Mouse (Mus musculus) intestine, embryonic 16.5 days (tissue): Measurements from ENCODE around the gene Col6a6. TPM values are rescaled to one million over a fixed set of nuclear protein-coding genes. Genes with fewer than 3 reads are reported as not detected.

Experiments
- ATAC-seq: fragments of 200-750 bp; cut with Nextera tagmentation; 2 replicates; pipeline ENCODE4 v1.8.0; 2017; ENCODE audit warnings: moderate TSS enrichment, moderate library complexity
- H3K27ac ChIP-seq: fragments of 300-500 bp; sonication (generic); 2 replicates; pipeline ENCODE4 v1.5.1; 2014; ENCODE audit warnings: mild to moderate bottlenecking, low read length
- H3K27me3 ChIP-seq: fragments of 300-500 bp; sonication (generic); replicated peaks from 2 replicates; pipeline ENCODE4 v1.6.1; 2014; ENCODE audit warnings: low read length, control low read depth, mixed read lengths; ENCODE audit not compliant: control insufficient read depth, insufficient read depth
- H3K36me3 ChIP-seq: fragments of 300-500 bp; sonication (generic); 2 replicates; pipeline ENCODE4 v1.6.1; 2014; ENCODE audit warnings: low read length, control low read depth; ENCODE audit not compliant: control insufficient read depth, insufficient read depth
- H3K4me1 ChIP-seq: fragments of 300-500 bp; sonication (generic); 2 replicates; pipeline ENCODE4 v1.6.1; 2014; ENCODE audit warnings: low read length, control low read depth, mixed read lengths; ENCODE audit not compliant: control insufficient read depth, insufficient read depth
- H3K4me2 ChIP-seq: fragments of 300-500 bp; sonication (generic); 2 replicates; pipeline ENCODE4 v1.6.1; 2014; ENCODE audit warnings: low read depth, low read length, control low read depth
- H3K4me3 ChIP-seq: fragments of 300-500 bp; sonication (generic); 2 replicates; pipeline ENCODE4 v1.5.1; 2014; ENCODE audit warnings: mild to moderate bottlenecking, low read length
- H3K9ac ChIP-seq: fragments of 300-500 bp; sonication (generic); 2 replicates; pipeline ENCODE4 v1.6.1; 2014; ENCODE audit warnings: low read depth, low read length
- H3K9me3 ChIP-seq: fragments of 300-500 bp; sonication (generic); 2 replicates; pipeline ENCODE4 v1.6.1; 2016; ENCODE audit warnings: low read length, control low read depth; ENCODE audit not compliant: control insufficient read depth
- WGBS: fragments of 180-500 bp; shearing (Covaris S2); extraction: QIAGEN DNeasy Blood & Tissue Kit; methylation state at CpG from one replicate; pipeline ENCODE4 v1.1.7; 2014; 5-methylcytosine and 5-hydroxymethylcytosine counted together
- polyA plus RNA-seq: library from polyadenylated mRNA; unstranded; fragments of >200 nt; fragmentation: Nextera tagmentation; extraction: Ambion mirVana; gene quantifications from 2 replicates; pipeline ENCODE4 v1.2.1, GENCODE M21; 2015

Gene Col6a6
- polyA plus RNA-seq, 1 experiment from 2014 or later: 0.95 TPM

DNA sequence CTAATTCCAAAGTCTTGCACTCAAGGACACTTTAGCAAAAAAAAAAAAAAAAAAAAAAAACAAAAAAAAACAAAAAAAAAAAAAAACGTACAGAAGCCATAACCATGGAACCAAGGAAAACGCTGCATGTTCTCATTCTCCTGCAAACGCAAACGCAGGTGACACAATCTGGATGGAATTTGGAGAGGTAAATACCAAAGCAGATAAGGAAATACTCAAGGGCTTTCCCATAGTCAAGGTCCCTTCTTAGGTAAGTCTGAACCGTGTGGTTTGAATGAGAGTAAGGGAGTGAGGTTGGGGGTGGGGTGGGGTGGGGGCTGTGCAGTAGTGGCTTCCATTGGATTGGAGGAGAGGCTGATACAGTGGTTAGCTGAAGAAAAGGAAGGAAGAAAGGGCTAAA, 63.8 kb downstream of the Col6a6 start:
- ATAC-seq: no peak
- H3K27me3 ChIP-seq: no peaks in the 10 kb centered on the region
- H3K4me2 ChIP-seq: no peak overlapping the region
- no peaks in the 10 kb centered on the region for H3K9me3 ChIP-seq
- H3K36me3 ChIP-seq: no peaks in the 10 kb centered on the region
- H3K27ac ChIP-seq: no peak overlapping the region
- no peak overlapping the region for H3K9ac ChIP-seq
- no peak overlapping the region for H3K4me3 ChIP-seq
- 56% methylated on average over 5 of the region's 5 CpGs for WGBS
- no peaks in the 10 kb centered on the region for H3K4me1 ChIP-seq

DNA sequence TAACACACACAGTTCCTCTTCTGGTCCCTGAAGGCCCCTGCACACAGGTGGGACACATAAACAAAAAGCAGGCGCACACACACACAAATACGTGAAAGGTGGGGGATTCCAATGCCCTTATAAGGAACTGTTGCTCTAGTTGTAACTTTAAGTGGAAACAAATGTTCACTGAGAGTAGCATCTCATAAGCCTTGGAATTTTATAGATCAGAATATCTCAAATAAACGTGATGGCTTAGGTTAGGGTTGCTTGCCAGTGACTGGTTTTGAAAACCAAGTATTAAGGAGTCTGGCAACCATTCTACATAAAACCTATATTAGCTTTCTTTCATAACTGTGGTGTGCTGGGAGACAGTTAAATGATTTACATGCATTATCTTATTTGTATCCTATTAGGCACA, 64.3 kb downstream of the Col6a6 start:
- Histone ChIP-seq H3K4me3 (no peak overlapping the region), H3K4me1 (no peaks in the 10 kb centered on the region), H3K9me3 (no peaks in the 10 kb centered on the region), H3K4me2 (no peak overlapping the region), H3K27me3 (no peaks in the 10 kb centered on the region), H3K27ac (no peak overlapping the region), H3K36me3 (no peaks in the 10 kb centered on the region), H3K9ac (no peak overlapping the region)
- WGBS: 70% methylated on average over 3 of the region's 3 CpGs
- no peak for ATAC-seq

DNA sequence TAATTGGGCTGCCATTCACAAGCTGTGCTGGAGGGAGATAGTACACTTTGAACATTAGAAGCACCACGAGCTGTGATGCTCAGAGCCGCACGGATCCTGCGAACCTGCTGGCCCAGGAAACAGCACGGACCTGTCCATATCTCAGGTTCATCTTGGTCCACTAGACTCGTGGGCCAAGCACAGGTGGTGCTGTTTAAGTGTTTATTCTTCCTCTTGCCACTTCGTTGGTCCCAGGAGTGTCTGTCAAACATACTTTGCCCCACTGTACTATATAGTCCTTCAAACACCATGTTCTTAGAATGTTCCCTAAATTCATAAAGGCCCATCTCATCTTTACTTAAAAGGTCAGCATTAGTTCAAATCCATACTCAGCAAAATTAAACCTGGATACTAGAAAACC, 65.7 kb downstream of the Col6a6 start:
- ATAC-seq: no peak
- H3K27ac ChIP-seq: no peak overlapping the region
- no peak overlapping the region for H3K4me3 ChIP-seq
- WGBS: 89% methylated on average over 7 of the region's 7 CpGs
- H3K4me1 ChIP-seq: no peaks in the 10 kb centered on the region
- no peaks in the 10 kb centered on the region for H3K36me3 ChIP-seq
- no peak overlapping the region for H3K9ac ChIP-seq
- no peaks in the 10 kb centered on the region for H3K27me3 ChIP-seq
- no peaks in the 10 kb centered on the region for H3K9me3 ChIP-seq
- no peak overlapping the region for H3K4me2 ChIP-seq

DNA sequence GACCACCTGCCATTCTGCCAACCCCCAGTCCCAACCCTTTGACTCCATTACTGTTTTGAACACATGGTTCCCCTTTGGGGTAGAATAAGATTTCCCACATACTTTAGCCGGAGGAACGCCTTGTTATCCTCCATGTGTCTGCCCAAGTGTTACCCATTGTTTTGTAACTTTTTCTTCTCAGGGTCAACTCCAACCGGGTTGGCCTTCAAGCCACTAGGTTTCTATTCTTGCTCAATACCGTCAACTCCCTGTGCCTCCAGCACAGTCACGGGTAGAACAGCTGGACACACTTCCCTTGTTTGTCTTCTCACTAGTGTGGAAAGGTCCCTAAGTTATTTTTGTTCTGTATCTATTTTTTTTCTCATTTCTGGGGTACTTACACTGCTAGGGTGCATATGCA, 69.1 kb downstream of the Col6a6 start:
- Histone ChIP-seq H3K27me3 (no peaks in the 10 kb centered on the region), H3K4me2 (no peak overlapping the region), H3K36me3 (no peaks in the 10 kb centered on the region), H3K4me3 (no peak overlapping the region), H3K27ac (no peak overlapping the region), H3K4me1 (no peaks in the 10 kb centered on the region), H3K9me3 (no peaks in the 10 kb centered on the region), H3K9ac (no peak overlapping the region)
- no peak for ATAC-seq
- 80% methylated on average over 5 of the region's 5 CpGs for WGBS

DNA sequence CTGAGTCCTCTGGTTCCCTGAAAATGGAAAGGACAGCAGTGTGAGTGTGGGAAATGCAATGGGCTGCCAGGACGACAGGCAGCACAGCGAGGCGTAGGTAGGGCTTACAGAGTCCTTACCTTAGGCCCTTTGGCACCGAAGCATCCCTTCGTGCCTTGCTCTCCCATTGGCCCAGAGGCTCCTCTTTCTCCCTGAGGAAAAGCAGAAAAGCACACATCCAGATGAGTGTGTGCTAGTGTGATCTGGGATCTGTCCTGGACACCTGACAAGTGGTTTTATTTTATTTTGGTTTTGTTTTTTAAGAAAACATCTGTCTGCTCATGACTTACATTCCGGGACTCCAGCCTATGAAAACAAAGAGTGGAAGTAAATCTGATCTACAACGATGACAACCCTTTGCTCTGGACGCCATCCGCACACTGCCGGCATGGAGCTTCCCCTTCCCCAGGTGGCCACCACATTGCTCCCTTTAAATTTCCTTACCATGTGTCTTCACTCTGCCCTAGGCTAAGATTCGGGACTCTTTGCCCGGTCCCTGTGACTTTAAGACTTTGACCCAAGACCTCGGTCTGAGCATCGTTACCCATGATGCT, 69.7 kb downstream of the Col6a6 start:
- no peak overlapping the region for H3K4me3 ChIP-seq
- no peak overlapping the region for H3K27ac ChIP-seq
- ATAC-seq: no peak
- no peaks in the 10 kb centered on the region for H3K27me3 ChIP-seq
- H3K4me2 ChIP-seq: no peak overlapping the region
- no peak overlapping the region for H3K9ac ChIP-seq
- no peaks in the 10 kb centered on the region for H3K4me1 ChIP-seq
- WGBS: 80% methylated on average over 14 of the region's 14 CpGs
- H3K36me3 ChIP-seq: no peaks in the 10 kb centered on the region
- no peaks in the 10 kb centered on the region for H3K9me3 ChIP-seq

DNA sequence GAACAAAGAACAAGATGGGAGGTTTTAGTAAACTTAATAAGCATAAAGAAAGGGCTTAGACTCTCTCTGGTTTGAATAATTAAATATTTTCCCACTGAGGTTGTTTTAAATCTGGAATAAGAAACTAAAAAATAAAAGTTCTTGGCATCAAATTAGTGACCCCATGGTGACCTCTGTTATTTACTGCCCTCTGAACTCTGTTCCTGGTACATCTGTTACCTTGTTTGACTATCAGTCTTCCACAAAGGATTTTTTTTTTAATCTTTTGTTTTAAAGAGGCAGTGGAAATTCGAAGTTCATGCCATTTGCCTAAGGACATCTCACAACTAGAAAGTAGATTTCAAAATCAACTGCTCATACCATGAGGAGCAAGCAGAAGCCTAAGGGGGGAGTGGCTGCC, 73.7 kb downstream of the Col6a6 start:
- no peaks in the 10 kb centered on the region for H3K27me3 ChIP-seq
- no peak overlapping the region for H3K27ac ChIP-seq
- no peaks in the 10 kb centered on the region for H3K4me1 ChIP-seq
- H3K4me3 ChIP-seq: no peak overlapping the region
- no peaks in the 10 kb centered on the region for H3K9me3 ChIP-seq
- H3K9ac ChIP-seq: no peak overlapping the region
- H3K4me2 ChIP-seq: no peak overlapping the region
- no peak for ATAC-seq
- 45% methylated on average over 1 of the region's 1 CpGs for WGBS
- no peaks in the 10 kb centered on the region for H3K36me3 ChIP-seq

DNA sequence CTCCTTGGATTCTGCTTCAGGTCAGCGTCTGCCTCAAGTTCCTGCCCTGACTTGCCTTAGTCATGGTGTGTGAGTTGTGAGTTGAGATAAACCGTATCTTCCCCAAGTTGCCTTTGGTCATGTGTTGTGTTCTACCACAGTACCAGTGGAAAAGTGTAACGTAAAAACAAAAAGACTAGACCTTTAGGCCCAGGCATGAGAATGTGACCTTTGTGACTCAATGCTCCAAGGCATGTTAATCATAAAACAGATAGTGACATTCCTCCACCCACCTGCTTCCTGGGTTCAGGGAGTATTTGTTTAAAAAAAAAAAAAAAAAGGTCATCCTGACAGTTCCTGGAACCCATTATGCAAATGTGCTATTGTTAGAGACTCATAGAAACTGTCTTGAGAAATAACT, 82.1 kb downstream of the Col6a6 start:
- no peak for ATAC-seq
- H3K9ac ChIP-seq: no peak overlapping the region

DNA sequence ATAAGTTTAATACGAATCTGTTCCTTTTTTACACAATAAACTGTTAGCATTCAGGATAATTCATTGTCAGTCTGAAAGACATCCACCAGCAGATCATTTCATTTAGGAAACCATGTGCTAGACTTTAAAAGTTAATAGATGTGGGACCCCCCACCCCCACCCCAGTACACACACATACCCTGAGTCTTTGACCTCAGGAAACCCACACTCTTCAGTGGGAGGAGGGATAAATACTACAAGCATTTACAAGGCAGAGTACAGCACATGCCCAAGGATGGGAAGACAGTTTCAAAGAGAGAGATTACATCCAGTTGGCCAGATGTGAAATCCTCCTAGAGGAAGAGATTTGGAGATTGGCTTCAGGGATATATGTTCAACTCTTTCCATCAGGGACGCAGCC, 87.5 kb downstream of the Col6a6 start:
- no peaks in the 10 kb centered on the region for H3K9me3 ChIP-seq
- 75% methylated on average over 2 of the region's 2 CpGs for WGBS

More for the DNA sequence above, 82.1 kb downstream of the Col6a6 start:
- H3K36me3 ChIP-seq: no peaks in the 10 kb centered on the region
- H3K27ac ChIP-seq: no peak overlapping the region
- no peaks in the 10 kb centered on the region for H3K27me3 ChIP-seq
- H3K4me1 ChIP-seq: no peaks in the 10 kb centered on the region
- H3K4me2 ChIP-seq: no peak overlapping the region
- H3K4me3 ChIP-seq: no peak overlapping the region
- WGBS: 80% methylated on average over 3 of the region's 3 CpGs
- H3K9me3 ChIP-seq: peaks cover 3% of the 10 kb centered on the region

DNA sequence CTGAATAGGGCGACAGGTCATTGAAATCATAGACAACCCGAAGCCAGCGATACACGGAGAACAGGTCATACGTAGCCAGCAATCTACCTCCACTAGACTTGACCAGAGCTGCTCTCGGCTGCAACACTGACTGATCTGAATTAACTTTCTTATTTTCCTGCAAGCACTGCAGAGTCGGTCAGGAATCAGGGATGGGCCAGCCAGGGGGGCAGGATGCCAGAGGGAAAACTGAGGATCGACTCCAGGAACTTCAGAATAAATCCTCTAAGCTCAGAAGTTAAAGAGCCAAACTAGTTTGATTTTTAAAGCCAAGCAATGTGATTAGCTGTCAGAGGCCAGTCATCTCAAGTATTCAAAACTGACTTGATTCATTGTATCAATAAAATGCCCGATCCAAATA, 88.5 kb downstream of the Col6a6 start:
- no peaks in the 10 kb centered on the region for H3K36me3 ChIP-seq
- no peaks in the 10 kb centered on the region for H3K9me3 ChIP-seq
- no peak overlapping the region for H3K9ac ChIP-seq
- H3K27me3 ChIP-seq: no peaks in the 10 kb centered on the region
- H3K4me2 ChIP-seq: no peak overlapping the region
- ATAC-seq: no peak
- no peak overlapping the region for H3K27ac ChIP-seq
- H3K4me1 ChIP-seq: no peaks in the 10 kb centered on the region
- 89% methylated on average over 9 of the region's 9 CpGs for WGBS
- no peak overlapping the region for H3K4me3 ChIP-seq

More for the DNA sequence above, 87.5 kb downstream of the Col6a6 start:
- no peaks in the 10 kb centered on the region for H3K4me1 ChIP-seq
- H3K27ac ChIP-seq: no peak overlapping the region
- ATAC-seq: no peak
- no peaks in the 10 kb centered on the region for H3K27me3 ChIP-seq
- H3K4me3 ChIP-seq: no peak overlapping the region
- H3K36me3 ChIP-seq: no peaks in the 10 kb centered on the region
- H3K9ac ChIP-seq: no peak overlapping the region
- H3K4me2 ChIP-seq: no peak overlapping the region

DNA sequence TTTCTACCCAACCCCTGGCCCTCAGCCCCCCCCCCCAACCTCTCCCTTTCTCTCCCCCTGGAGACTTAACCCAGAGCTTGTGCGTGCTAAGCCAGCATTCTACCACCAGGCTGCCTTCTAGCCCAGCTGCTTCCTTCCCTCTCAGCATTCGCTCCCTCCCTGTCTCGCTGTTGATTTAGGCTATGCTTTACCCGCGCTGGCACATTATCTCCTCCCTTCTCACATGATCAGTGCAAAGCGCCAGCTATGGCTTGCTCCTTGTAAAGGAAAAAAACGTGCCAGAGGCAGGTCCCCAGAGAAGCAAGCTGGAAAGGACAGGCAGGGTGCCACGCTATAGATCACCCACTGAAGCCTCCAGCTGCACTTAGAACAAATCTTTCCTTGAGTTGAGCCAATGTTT, 90.5 kb downstream of the Col6a6 start:
- Histone ChIP-seq H3K36me3 (no peaks in the 10 kb centered on the region), H3K9ac (no peak overlapping the region), H3K4me1 (no peaks in the 10 kb centered on the region), H3K4me2 (no peak overlapping the region), H3K27me3 (no peaks in the 10 kb centered on the region), H3K4me3 (no peak overlapping the region), H3K9me3 (no peaks in the 10 kb centered on the region), H3K27ac (no peak overlapping the region)
- no peak for ATAC-seq
- 35% methylated on average over 8 of the region's 8 CpGs for WGBS
